Mouse (Mus musculus): ENCODE data around the gene Pik3ca. TPM values are rescaled to one million over a fixed set of nuclear protein-coding genes. Genes with fewer than 3 reads are reported as not detected.

Pik3ca gene
- total RNA-seq, 1 experiment from 2014 or later, result 50.6 TPM

DNA sequence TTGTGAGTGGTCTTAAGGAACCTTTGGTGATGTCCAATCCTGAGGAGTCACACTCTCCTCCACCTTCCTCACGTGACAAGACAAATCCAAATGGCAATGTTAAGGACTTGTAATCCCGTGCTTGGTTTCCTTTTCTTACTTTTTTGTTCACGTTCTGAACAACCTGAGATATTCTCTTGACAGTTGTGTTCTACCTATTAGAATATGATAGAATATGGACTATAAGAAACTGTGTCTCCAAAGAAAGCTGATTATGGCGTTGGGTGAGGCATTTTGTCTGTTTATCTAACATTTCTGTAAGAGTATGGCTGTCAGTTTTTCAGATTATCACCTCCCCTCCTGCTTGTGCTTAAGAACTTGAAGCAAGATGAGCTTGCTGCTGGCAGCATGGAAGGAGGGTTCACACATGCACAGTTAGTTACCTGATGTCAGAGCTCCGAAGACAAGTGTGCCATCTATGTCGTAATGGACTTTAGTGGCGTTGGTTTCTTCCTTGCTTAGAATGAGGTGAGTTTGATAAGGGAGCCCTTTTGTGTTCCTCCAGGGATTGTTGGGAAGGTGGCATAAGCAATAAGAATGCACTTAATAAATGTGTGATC, 115.3 kb downstream of the Pik3ca start:
- ATAC-seq (replicated peaks; ENCODE audit: insufficient number of reproducible peaks, low FRiP score, low TSS enrichment, poor library complexity, severe bottlenecking), result no peak

DNA sequence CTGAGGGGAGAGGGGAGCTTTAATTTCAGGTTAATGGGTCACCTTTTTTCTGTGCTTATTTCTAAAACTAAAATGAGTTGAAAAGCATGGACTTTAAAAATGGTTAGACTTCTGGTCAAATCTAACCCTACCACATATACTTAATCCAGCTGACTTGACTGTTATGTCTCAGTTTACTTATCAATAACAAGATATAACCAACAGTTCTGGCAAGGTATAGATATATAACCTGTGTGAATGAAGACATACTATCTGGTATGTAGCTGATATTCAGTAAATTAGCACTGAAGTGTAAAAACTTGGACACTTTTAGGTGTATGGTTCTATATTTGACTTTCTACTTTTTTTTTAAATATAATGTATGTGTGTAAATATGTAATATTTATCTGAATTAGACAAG, 116.1 kb downstream of the Pik3ca start:
- no peak for ATAC-seq (replicated peaks; ENCODE audit: insufficient number of reproducible peaks, low FRiP score, low TSS enrichment, poor library complexity, severe bottlenecking)

Other genes starting within 250 kb of the Pik3ca start
- 1.1 to 3.1 TPM (median 1.2 TPM) in 3 replicates for gene Zmat3, start 31.7 kb upstream of the Pik3ca start, total RNA-seq (2017)
- gene Kcnmb3, start 94.6 kb downstream of the Pik3ca start, total RNA-seq (2017), result not detected in 3 replicates
- gene Zfp639, start 112.6 kb downstream of the Pik3ca start, total RNA-seq (2017), result 69.7 to 107 TPM (median 74.3 TPM) in 3 replicates
- 19.1 to 84.2 TPM (median 54.6 TPM) in 3 replicates for gene Mfn1, start 131.8 kb downstream of the Pik3ca start, total RNA-seq (2017)
- gene Gnb4, start 218.9 kb downstream of the Pik3ca start, total RNA-seq (2017), result 1.4 to 6.0 TPM (median 5.7 TPM) in 3 replicates

Data from monocyte, adult 5-6 weeks (primary cell).